Mouse (Mus musculus): ENCODE measurements around the gene Frmd4b. TPM values are rescaled to one million over a fixed set of nuclear protein-coding genes. Genes with fewer than 3 reads are reported as not detected.

Gene Frmd4b
- polyA plus RNA-seq, 1 experiment from 2014 or later, result 22.2 TPM

- 60% methylated on average over 4 of the region's 4 CpGs for WGBS
- Histone ChIP-seq H3K9ac (no peak overlapping the region), H3K27ac (ENCODE audit: poor library complexity, severe bottlenecking) (no peak overlapping the region), H3K36me3 (no peaks in the 10 kb centered on the region), H3K4me1 (replicated peaks) (peaks cover 11% of the 10 kb centered on the region), H3K4me3 (no peak overlapping the region), H3K9me3 (replicated peaks) (no peaks in the 10 kb centered on the region), H3K4me2 (no peak overlapping the region), H3K27me3 (replicated peaks) (no peaks in the 10 kb centered on the region)
- ATAC-seq (ENCODE audit: insufficient number of reproducible peaks, low FRiP score), result no peak
Observed at GRCm38 (mm10) chr6:97447020-97447419, 170.3 kb downstream of the Frmd4b start.

GRCm38 (mm10) chr6:97444145-97444544 is 173.2 kb downstream of the Frmd4b start:
- H3K9ac ChIP-seq, result no peak overlapping the region
- H3K27me3 ChIP-seq (replicated peaks), result no peaks in the 10 kb centered on the region
- no peak for ATAC-seq (ENCODE audit: insufficient number of reproducible peaks, low FRiP score)
- WGBS, result 64% methylated on average over 5 of the region's 5 CpGs
- H3K4me2 ChIP-seq, result no peak overlapping the region
- H3K9me3 ChIP-seq (replicated peaks), result no peaks in the 10 kb centered on the region
- no peaks in the 10 kb centered on the region for H3K36me3 ChIP-seq
- no peak overlapping the region for H3K4me3 ChIP-seq
- no peak overlapping the region for H3K27ac ChIP-seq (ENCODE audit: poor library complexity, severe bottlenecking)
- peaks cover 16% of the 10 kb centered on the region for H3K4me1 ChIP-seq (replicated peaks)

- Histone ChIP-seq H3K4me1 (replicated peaks) (peaks cover 16% of the 10 kb centered on the region), H3K27me3 (replicated peaks) (no peaks in the 10 kb centered on the region), H3K4me3 (no peak overlapping the region), H3K27ac (ENCODE audit: poor library complexity, severe bottlenecking) (no peak overlapping the region), H3K9me3 (replicated peaks) (no peaks in the 10 kb centered on the region), H3K9ac (no peak overlapping the region), H3K36me3 (no peaks in the 10 kb centered on the region), H3K4me2 (no peak overlapping the region)
- 59% methylated on average over 4 of the region's 4 CpGs for whole genome bisulfite sequencing
- ATAC-seq (ENCODE audit: insufficient number of reproducible peaks, low FRiP score), result no peak
Observed at GRCm38 (mm10) chr6:97443522-97443921, 173.8 kb downstream of the Frmd4b start.

GRCm38 (mm10) chr6:97441357-97441756 is 176.0 kb downstream of the Frmd4b start:
- H3K4me3 ChIP-seq, result no peak overlapping the region
- H3K27ac ChIP-seq (ENCODE audit: poor library complexity, severe bottlenecking), result no peak overlapping the region
- 69% methylated on average over 7 of the region's 7 CpGs for WGBS
- H3K9ac ChIP-seq, result no peak overlapping the region
- H3K4me1 ChIP-seq (replicated peaks), result peaks cover 11% of the 10 kb centered on the region
- no peaks in the 10 kb centered on the region for H3K36me3 ChIP-seq
- no peaks in the 10 kb centered on the region for H3K9me3 ChIP-seq (replicated peaks)
- ATAC-seq (ENCODE audit: insufficient number of reproducible peaks, low FRiP score), result no peak
- no peak overlapping the region for H3K4me2 ChIP-seq
- no peaks in the 10 kb centered on the region for H3K27me3 ChIP-seq (replicated peaks)

GRCm38 (mm10) chr6:97438918-97439645 is 178.3 kb downstream of the Frmd4b start:
- 71% methylated on average over 16 of the region's 16 CpGs for WGBS
- H3K4me2 ChIP-seq, result no peak overlapping the region
- no peak overlapping the region for H3K27ac ChIP-seq (ENCODE audit: poor library complexity, severe bottlenecking)
- no peaks in the 10 kb centered on the region for H3K27me3 ChIP-seq (replicated peaks)
- no peak for ATAC-seq (ENCODE audit: insufficient number of reproducible peaks, low FRiP score)
- peaks cover 9% of the 10 kb centered on the region for H3K4me1 ChIP-seq (replicated peaks)
- H3K9me3 ChIP-seq (replicated peaks), result no peaks in the 10 kb centered on the region
- H3K36me3 ChIP-seq, result no peaks in the 10 kb centered on the region
- no peak overlapping the region for H3K4me3 ChIP-seq
- no peak overlapping the region for H3K9ac ChIP-seq

GRCm38 (mm10) chr6:97434753-97435152 is 182.6 kb downstream of the Frmd4b start:
- WGBS, result 74% methylated on average over 4 of the region's 4 CpGs
- no peaks in the 10 kb centered on the region for H3K27me3 ChIP-seq (replicated peaks)
- peaks cover 17% of the 10 kb centered on the region for H3K4me1 ChIP-seq (replicated peaks)
- no peak overlapping the region for H3K4me3 ChIP-seq
- no peak overlapping the region for H3K9ac ChIP-seq
- H3K27ac ChIP-seq (ENCODE audit: poor library complexity, severe bottlenecking), result no peak overlapping the region
- H3K4me2 ChIP-seq, result no peak overlapping the region
- ATAC-seq (ENCODE audit: insufficient number of reproducible peaks, low FRiP score), result no peak
- no peaks in the 10 kb centered on the region for H3K9me3 ChIP-seq (replicated peaks)
- H3K36me3 ChIP-seq, result no peaks in the 10 kb centered on the region

GRCm38 (mm10) chr6:97431309-97432004 is 185.9 kb downstream of the Frmd4b start:
- 60% methylated on average over 10 of the region's 10 CpGs for WGBS
- Histone ChIP-seq H3K36me3 (no peaks in the 10 kb centered on the region), H3K9ac (no peak overlapping the region), H3K9me3 (replicated peaks) (no peaks in the 10 kb centered on the region), H3K4me2 (no peak overlapping the region), H3K27ac (ENCODE audit: poor library complexity, severe bottlenecking) (no peak overlapping the region), H3K27me3 (replicated peaks) (no peaks in the 10 kb centered on the region), H3K4me3 (no peak overlapping the region), H3K4me1 (replicated peaks) (peaks cover 22% of the 10 kb centered on the region)
- no peak for ATAC-seq (ENCODE audit: insufficient number of reproducible peaks, low FRiP score)

- no peaks in the 10 kb centered on the region for H3K36me3 ChIP-seq
Observed at GRCm38 (mm10) chr6:97430519-97430918, 186.8 kb downstream of the Frmd4b start.

GRCm38 (mm10) chr6:97429688-97430343 is 187.5 kb downstream of the Frmd4b start:
- WGBS, result 16% methylated on average over 2 of the region's 2 CpGs
- Histone ChIP-seq H3K9me3 (replicated peaks) (no peaks in the 10 kb centered on the region), H3K27me3 (replicated peaks) (no peaks in the 10 kb centered on the region), H3K4me2 (no peak overlapping the region), H3K36me3 (no peaks in the 10 kb centered on the region), H3K4me3 (no peak overlapping the region), H3K4me1 (replicated peaks) (peaks cover 22% of the 10 kb centered on the region), H3K27ac (ENCODE audit: poor library complexity, severe bottlenecking) (peak overlapping the region; percentile 27; the same call in 1 of the 2 replicates), H3K9ac (no peak overlapping the region)
- peak; percentile 59; the same call in 1 of the 2 replicates for ATAC-seq (ENCODE audit: insufficient number of reproducible peaks, low FRiP score)

More at GRCm38 (mm10) chr6:97430519-97430918, 186.8 kb downstream of the Frmd4b start:
- no peak overlapping the region for H3K9ac ChIP-seq
- 28% methylated on average over 6 of the region's 6 CpGs for WGBS
- no peak overlapping the region for H3K4me2 ChIP-seq
- H3K4me1 ChIP-seq (replicated peaks), result peaks cover 22% of the 10 kb centered on the region
- ATAC-seq (ENCODE audit: insufficient number of reproducible peaks, low FRiP score), result no peak
- H3K9me3 ChIP-seq (replicated peaks), result no peaks in the 10 kb centered on the region
- peak overlapping the region; percentile 27; the same call in 1 of the 2 replicates for H3K27ac ChIP-seq (ENCODE audit: poor library complexity, severe bottlenecking)
- H3K4me3 ChIP-seq, result no peak overlapping the region
- no peaks in the 10 kb centered on the region for H3K27me3 ChIP-seq (replicated peaks)

- ATAC-seq (ENCODE audit: insufficient number of reproducible peaks, low FRiP score), result no peak
- Histone ChIP-seq H3K4me2 (no peak overlapping the region), H3K9me3 (replicated peaks) (no peaks in the 10 kb centered on the region), H3K27me3 (replicated peaks) (no peaks in the 10 kb centered on the region), H3K27ac (ENCODE audit: poor library complexity, severe bottlenecking) (no peak overlapping the region), H3K36me3 (no peaks in the 10 kb centered on the region), H3K9ac (no peak overlapping the region), H3K4me3 (no peak overlapping the region), H3K4me1 (replicated peaks) (peaks cover 7% of the 10 kb centered on the region)
- 56% methylated on average over 7 of the region's 7 CpGs for WGBS
Observed at GRCm38 (mm10) chr6:97419771-97420446, 197.4 kb downstream of the Frmd4b start.
